Mouse (Mus musculus): ENCODE data around the gene Arhgap5. TPM values are rescaled to one million over a fixed set of nuclear protein-coding genes. Genes with fewer than 3 reads are reported as not detected.
"Not testable (repeated sequence)": the region's sequence is repeated elsewhere in the genome, so short reads cannot be mapped to it uniquely, and the experiment has no call there.

The Arhgap5 gene
- total RNA-seq, 2 experiments from 2014 or later, result 121 to 124 TPM

- intact Hi-C loops (cut with DNase I), result loop anchor here (2.0 to 5.0 kb wide), 3 partner anchors 98 to 222 kb away; no protein-coding TSS in a partner anchor
- DNase-seq (ENCODE audit: low spot score in 2 of 2), result peak; percentile 25 to 29
Measured at GRCm38 (mm10) chr12:52504331-52505181, 784 bp downstream of the Arhgap5 start.

GRCm38 (mm10) chr12:52524699-52525098, 20.9 kb downstream of the Arhgap5 start:
- no peak for DNase-seq (ENCODE audit: low spot score in 2 of 2)
- intact Hi-C loops (cut with DNase I), result no loop called here

GRCm38 (mm10) chr12:52525486-52525885, 21.7 kb downstream of the Arhgap5 start:
- no peak for DNase-seq (ENCODE audit: low spot score in 2 of 2)
- intact Hi-C loops (cut with DNase I), result no loop called here

- intact Hi-C loops (cut with DNase I), result no loop called here
- no peak for DNase-seq (ENCODE audit: low spot score in 2 of 2)
Measured at GRCm38 (mm10) chr12:52529740-52530139, 26.0 kb downstream of the Arhgap5 start.

GRCm38 (mm10) chr12:52541294-52541693, 37.5 kb downstream of the Arhgap5 start:
- intact Hi-C loops (cut with DNase I), result no loop called here
- no peak for DNase-seq (ENCODE audit: low spot score in 2 of 2)

- DNase-seq (ENCODE audit: low spot score in 2 of 2), result no peak
- intact Hi-C loops (cut with DNase I), result no loop called here
Measured at GRCm38 (mm10) chr12:52544532-52544931, 40.8 kb downstream of the Arhgap5 start.

- intact Hi-C loops (cut with DNase I), result no loop called here
- no peak for DNase-seq (ENCODE audit: low spot score in 2 of 2)
Measured at GRCm38 (mm10) chr12:52552085-52552484, 48.3 kb downstream of the Arhgap5 start.

- DNase-seq (ENCODE audit: low spot score in 2 of 2), result no peak
- intact Hi-C loops (cut with DNase I), result no loop called here
Measured at GRCm38 (mm10) chr12:52555188-52555876, 51.6 kb downstream of the Arhgap5 start.

GRCm38 (mm10) chr12:52565654-52566053, 61.9 kb downstream of the Arhgap5 start:
- intact Hi-C loops (cut with DNase I), result no loop called here
- no peak for DNase-seq (ENCODE audit: low spot score in 2 of 2)

- DNase-seq (ENCODE audit: low spot score in 2 of 2), result no peak
- intact Hi-C loops (cut with DNase I), result no loop called here
Measured at GRCm38 (mm10) chr12:52573371-52573770, 69.6 kb downstream of the Arhgap5 start.

GRCm38 (mm10) chr12:52586466-52586865, 82.7 kb downstream of the Arhgap5 start:
- DNase-seq (ENCODE audit: low spot score in 2 of 2); intact Hi-C loops (cut with DNase I): not testable (repeated sequence)

GRCm38 (mm10) chr12:52587473-52588010, 83.8 kb downstream of the Arhgap5 start:
- DNase-seq (ENCODE audit: low spot score in 2 of 2), result no peak
- intact Hi-C loops (cut with DNase I), result no loop called here

GRCm38 (mm10) chr12:52595389-52596185, 91.8 kb downstream of the Arhgap5 start:
- DNase-seq (ENCODE audit: low spot score in 2 of 2), result no peak
- intact Hi-C loops (cut with DNase I), result no loop called here

GRCm38 (mm10) chr12:52602471-52602870, 98.7 kb downstream of the Arhgap5 start:
- intact Hi-C loops (cut with DNase I), result loop anchor here (2.0 kb wide), 1 partner anchor 98 kb away; no protein-coding TSS in a partner anchor
- no peak for DNase-seq (ENCODE audit: low spot score in 2 of 2)

GRCm38 (mm10) chr12:52602883-52603694, 99.3 kb downstream of the Arhgap5 start:
- intact Hi-C loops (cut with DNase I), result loop anchor here (2.0 kb wide), 1 partner anchor 98 kb away; no protein-coding TSS in a partner anchor
- peak; percentile 86 to 90 for DNase-seq (ENCODE audit: low spot score in 2 of 2)

- peak; percentile 77 to 78 for DNase-seq (ENCODE audit: low spot score in 2 of 2)
- intact Hi-C loops (cut with DNase I), result loop anchor here (2.0 kb wide), 1 partner anchor 99 kb away; no protein-coding TSS in a partner anchor
Measured at GRCm38 (mm10) chr12:52603695-52604255, 100.0 kb downstream of the Arhgap5 start.

GRCm38 (mm10) chr12:52604256-52604991, 100.7 kb downstream of the Arhgap5 start:
- peak; percentile 94 to 96 for DNase-seq (ENCODE audit: low spot score in 2 of 2)
- intact Hi-C loops (cut with DNase I), result no loop called here

Data from left cerebral cortex, postnatal 14 days (tissue).